Mouse (Mus musculus) neural tube, embryonic 14.5 days (tissue): Measurements from ENCODE around the gene Msl1. TPM values are rescaled to one million over a fixed set of nuclear protein-coding genes. Genes with fewer than 3 reads are reported as not detected.

Experiments used
- ATAC-seq: fragments of 200-750 bp; cut with Nextera tagmentation; 2 replicates; pipeline ENCODE4 v1.8.0; 2017; ENCODE audit warnings: low read depth, mild to moderate bottlenecking, moderate TSS enrichment, moderate library complexity
- H3K27ac ChIP-seq: fragments of 300-500 bp; sonication (generic); 2 replicates; pipeline ENCODE4 v1.5.1; 2014; ENCODE audit warnings: low read depth, mild to moderate bottlenecking, control low read depth, low read length, moderate library complexity, mixed read lengths
- H3K27me3 ChIP-seq: fragments of 300-500 bp; sonication (generic); 2 replicates; pipeline ENCODE4 v1.6.1; 2014; ENCODE audit warnings: low read length; ENCODE audit not compliant: control insufficient read depth, insufficient read depth
- H3K36me3 ChIP-seq: fragments of 300-500 bp; sonication (generic); 2 replicates; pipeline ENCODE4 v1.6.1; 2014; ENCODE audit warnings: low read length, mixed read lengths; ENCODE audit not compliant: control insufficient read depth, insufficient read depth
- H3K4me1 ChIP-seq: fragments of 300-500 bp; sonication (generic); 2 replicates; pipeline ENCODE4 v1.6.1; 2014; ENCODE audit warnings: low read length; ENCODE audit not compliant: control insufficient read depth, insufficient read depth
- H3K4me2 ChIP-seq: fragments of 300-500 bp; sonication (generic); 2 replicates; pipeline ENCODE4 v1.6.1; 2014; ENCODE audit warnings: mild to moderate bottlenecking, low read depth, low read length, control low read depth
- H3K4me3 ChIP-seq: fragments of 300-500 bp; sonication (generic); 2 replicates; pipeline ENCODE4 v1.5.1; 2014; ENCODE audit warnings: low read depth, low read length, control low read depth, mixed read lengths
- H3K9ac ChIP-seq: fragments of 300-500 bp; sonication (generic); replicated peaks from 2 replicates; pipeline ENCODE4 v1.6.1; 2014; ENCODE audit warnings: low read depth, mild to moderate bottlenecking, control low read depth, low read length, mixed read lengths
- H3K9me3 ChIP-seq: fragments of 300-500 bp; sonication (generic); 2 replicates; pipeline ENCODE4 v1.6.1; 2016; ENCODE audit warnings: low read length; ENCODE audit not compliant: control insufficient read depth
- WGBS: fragments of 180-500 bp; shearing (Covaris S2); extraction: QIAGEN DNeasy Blood & Tissue Kit; methylation state at CpG from one replicate; pipeline ENCODE4 v1.1.7; 2014; 5-methylcytosine and 5-hydroxymethylcytosine counted together
- polyA plus RNA-seq: library from polyadenylated mRNA; unstranded; fragments of >200 nt; fragmentation: Nextera tagmentation; extraction: Ambion mirVana; gene quantifications from 2 replicates; pipeline ENCODE4 v1.2.1, GENCODE M21; 2014

Gene Msl1
- polyA plus RNA-seq, 1 experiment from 2014 or later, result 24.2 TPM

DNA sequence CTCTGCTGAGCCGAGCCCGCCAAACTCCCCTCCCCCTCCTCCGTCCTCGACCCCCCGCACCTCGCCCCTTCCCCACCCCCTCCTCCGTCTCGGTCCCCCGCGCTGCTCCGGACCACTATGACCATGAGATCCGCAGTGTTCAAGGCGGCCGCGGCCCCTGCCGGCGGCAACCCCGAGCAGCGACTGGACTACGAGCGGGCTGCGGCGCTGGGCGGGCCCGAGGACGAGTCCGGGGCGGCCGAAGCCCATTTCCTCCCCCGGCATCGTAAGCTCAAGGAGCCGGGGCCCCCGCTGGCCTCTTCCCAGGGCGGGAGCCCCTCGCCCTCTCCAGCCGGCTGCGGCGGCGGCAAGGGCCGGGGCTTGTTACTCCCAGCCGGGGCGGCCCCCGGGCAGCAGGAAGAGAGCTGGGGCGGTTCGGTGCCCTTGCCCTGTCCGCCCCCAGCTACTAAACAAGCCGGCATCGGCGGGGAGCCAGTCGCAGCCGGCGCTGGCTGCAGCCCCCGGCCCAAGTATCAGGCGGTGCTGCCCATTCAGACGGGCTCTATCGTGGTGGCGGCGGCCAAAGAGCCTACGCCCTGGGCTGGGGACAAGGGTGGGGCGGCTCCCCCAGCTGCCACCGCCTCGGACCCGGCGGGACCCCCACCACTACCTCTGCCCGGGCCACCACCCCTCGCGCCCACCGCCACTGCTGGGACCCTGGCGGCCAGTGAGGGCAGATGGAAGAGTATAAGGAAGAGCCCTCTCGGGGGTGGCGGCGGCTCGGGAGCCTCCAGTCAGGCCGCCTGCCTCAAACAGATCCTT, 598 bp downstream of the Msl1 start:
- no peaks in the 10 kb centered on the region for H3K9me3 ChIP-seq
- H3K4me3 ChIP-seq, result peak overlapping the region; percentile 100
- under 1% methylated on average over 51 of the region's 74 CpGs for WGBS
- peaks cover 17% of the 10 kb centered on the region for H3K36me3 ChIP-seq
- ATAC-seq, result peak; percentile 44
- H3K4me1 ChIP-seq, result peaks cover 19% of the 10 kb centered on the region
- peak overlapping the region; percentile 100 for H3K9ac ChIP-seq
- peak overlapping the region; percentile 94 for H3K4me2 ChIP-seq
- H3K27me3 ChIP-seq, result no peaks in the 10 kb centered on the region
- H3K27ac ChIP-seq, result peak overlapping the region; percentile 99

DNA sequence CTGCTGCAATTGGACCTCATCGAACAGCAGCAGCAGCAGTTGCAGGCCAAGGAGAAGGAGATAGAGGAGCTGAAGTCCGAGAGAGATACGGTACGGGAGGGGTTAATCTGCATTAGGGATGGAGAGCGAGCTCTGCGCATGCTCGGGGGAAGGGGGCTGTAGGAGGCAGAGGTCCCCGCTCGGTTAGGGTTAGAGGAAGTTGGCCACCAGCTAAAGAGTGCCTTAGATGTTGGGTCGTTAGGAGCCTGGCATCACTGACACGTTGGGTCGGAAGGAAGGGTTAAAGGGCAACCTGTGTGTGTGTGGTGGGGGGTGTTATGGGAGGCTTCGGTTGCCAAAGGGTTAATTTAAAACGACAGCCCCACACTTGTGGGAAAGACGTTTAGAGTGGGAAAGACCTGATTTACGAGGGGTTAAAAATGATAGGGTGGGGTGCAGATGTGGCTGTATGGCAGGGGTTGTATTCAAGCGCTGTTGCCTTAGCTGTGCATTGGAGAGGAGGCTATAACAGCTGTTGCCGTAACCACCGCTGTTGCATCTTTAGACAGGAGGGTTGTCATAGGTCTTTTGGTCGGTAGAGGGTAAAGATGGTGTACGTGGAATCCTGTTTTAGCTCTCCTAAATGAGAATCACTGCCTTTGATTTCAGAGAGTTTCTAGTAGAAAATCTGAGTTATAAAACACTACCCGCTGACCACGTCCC, 1.4 kb downstream of the Msl1 start:
- Histone ChIP-seq H3K9ac (peak overlapping the region; percentile 100), H3K4me3 (peak overlapping the region; percentile 100), H3K4me2 (peak overlapping the region; percentile 94), H3K27ac (peak overlapping the region; percentile 99), H3K4me1 (peaks cover 19% of the 10 kb centered on the region), H3K27me3 (no peaks in the 10 kb centered on the region), H3K9me3 (no peaks in the 10 kb centered on the region), H3K36me3 (peaks cover 25% of the 10 kb centered on the region)
- 4% methylated on average over 23 of the region's 23 CpGs for WGBS
- ATAC-seq, result peak; percentile 53

DNA sequence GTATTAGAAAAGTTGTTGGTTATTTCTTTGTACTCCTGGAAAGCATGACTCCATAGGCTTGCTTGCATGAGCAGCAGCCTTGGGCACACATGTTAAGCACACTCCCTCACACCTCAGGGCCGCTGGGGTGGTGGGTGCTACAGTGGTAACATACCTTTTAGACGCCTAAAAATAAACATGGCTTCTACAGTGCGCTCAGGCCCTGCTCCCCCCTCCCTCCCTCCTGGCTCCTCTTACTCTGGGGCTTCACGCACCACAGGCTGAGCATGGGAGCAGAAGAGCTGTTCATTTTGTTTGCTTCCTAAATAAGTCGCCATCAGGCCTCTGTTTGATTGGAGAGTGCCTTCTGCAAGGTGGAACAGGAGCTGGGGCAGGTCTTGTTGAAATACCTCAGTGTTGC, 2.0 kb downstream of the Msl1 start:
- Histone ChIP-seq H3K4me2 (peak overlapping the region; percentile 94), H3K4me3 (peak overlapping the region; percentile 100), H3K4me1 (peaks cover 19% of the 10 kb centered on the region), H3K9ac (peak overlapping the region; percentile 100), H3K27ac (peak overlapping the region; percentile 99), H3K27me3 (no peaks in the 10 kb centered on the region), H3K36me3 (peaks cover 30% of the 10 kb centered on the region), H3K9me3 (no peaks in the 10 kb centered on the region)
- 14% methylated on average over 5 of the region's 5 CpGs for WGBS
- no peak for ATAC-seq

DNA sequence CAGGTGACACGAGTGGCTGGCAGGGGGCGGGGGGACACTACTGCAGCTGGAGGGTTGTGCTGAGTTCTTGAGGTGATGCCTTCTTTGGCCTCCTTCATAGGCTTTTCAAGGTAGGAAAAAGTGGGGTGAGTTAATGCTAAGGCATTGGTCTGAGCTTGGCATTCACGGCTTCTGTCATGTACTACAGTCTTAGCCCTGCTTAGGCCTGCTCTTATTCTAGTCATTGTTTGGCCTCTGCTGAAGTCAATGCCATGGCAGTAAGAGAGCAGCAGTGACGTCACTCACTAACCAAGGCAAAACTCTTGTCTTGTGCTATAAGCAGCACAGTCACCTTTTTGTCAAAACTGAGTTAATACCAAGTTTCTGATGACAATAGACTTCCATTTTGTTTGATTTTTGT, 2.6 kb downstream of the Msl1 start:
- no peak overlapping the region for H3K27ac ChIP-seq
- H3K9me3 ChIP-seq, result no peaks in the 10 kb centered on the region
- H3K9ac ChIP-seq, result peak overlapping the region; percentile 100
- H3K27me3 ChIP-seq, result no peaks in the 10 kb centered on the region
- 44% methylated on average over 4 of the region's 4 CpGs for whole genome bisulfite sequencing
- ATAC-seq, result no peak
- peak overlapping the region; percentile 100 for H3K4me3 ChIP-seq
- peaks cover 36% of the 10 kb centered on the region for H3K36me3 ChIP-seq
- peaks cover 19% of the 10 kb centered on the region for H3K4me1 ChIP-seq
- H3K4me2 ChIP-seq, result peak overlapping the region; percentile 94

DNA sequence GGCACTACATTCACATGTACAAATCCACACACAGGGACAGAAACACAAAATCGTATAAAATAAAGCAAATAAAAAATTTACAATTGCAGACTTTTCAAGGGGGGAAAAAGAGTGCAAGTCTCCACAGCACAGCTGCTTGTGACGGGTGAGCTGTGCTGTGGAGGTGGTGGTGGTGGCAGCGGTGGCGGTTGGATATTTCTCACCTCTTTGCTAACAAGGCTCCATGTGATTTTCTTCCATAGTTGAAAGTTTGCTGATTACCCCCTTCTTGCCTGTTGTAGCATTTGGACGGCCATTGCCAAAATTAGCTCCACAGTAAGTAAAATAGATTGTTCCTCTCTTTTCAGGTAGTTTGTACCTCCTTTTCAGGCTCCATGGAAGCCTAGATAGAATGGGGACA, 9.3 kb downstream of the Msl1 start, which contains the start of gene Casc3:
TSS of gene Casc3 (plus strand) at position 301 of the 400 bp plus-strand sequence.
- Histone ChIP-seq H3K27me3 (no peaks in the 10 kb centered on the region), H3K4me3 (no peak within 1 kb of the TSS), H3K36me3 (peaks cover 72% of the 10 kb centered on the region), H3K9me3 (no peaks in the 10 kb centered on the region), H3K27ac (no peak within 1 kb of the TSS), H3K4me2 (no peak within 1 kb of the TSS), H3K9ac (no peak within 1 kb of the TSS), H3K4me1 (0 out of 2 replicates have a peak, but pooled peaks cover 5% of the 10 kb centered on the region)
- 94% methylated on average over 5 of the region's 5 CpGs for WGBS
- ATAC-seq, result no peak

DNA sequence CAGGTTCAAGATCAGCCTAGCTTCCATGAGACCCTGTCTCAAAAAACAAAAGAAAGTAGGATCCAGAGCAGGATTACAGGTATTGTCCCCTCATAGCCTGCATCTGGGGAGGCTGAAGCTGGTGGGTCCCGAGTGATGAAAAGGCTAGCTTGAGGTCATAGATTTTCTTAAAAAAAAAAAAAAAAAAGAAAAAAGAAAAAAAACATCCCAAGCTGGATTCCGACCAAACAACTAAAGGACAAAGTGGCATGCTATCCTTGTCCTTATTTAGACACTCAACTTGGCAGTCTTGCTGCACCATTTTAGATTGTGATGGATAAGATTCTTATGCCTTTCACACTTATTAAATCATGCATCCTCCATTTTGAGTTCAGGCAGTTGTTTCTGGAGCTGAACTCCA, 13.1 kb downstream of the Msl1 start:
- no peak for ATAC-seq
- no peaks in the 10 kb centered on the region for H3K27me3 ChIP-seq
- no peak overlapping the region for H3K4me3 ChIP-seq
- H3K4me2 ChIP-seq, result 0 out of 2 replicates have a peak overlapping the region, but pooled peaks have one; percentile 87
- H3K9me3 ChIP-seq, result no peaks in the 10 kb centered on the region
- no peak overlapping the region for H3K9ac ChIP-seq
- 66% methylated on average over 2 of the region's 2 CpGs for WGBS
- 0 out of 2 replicates have a peak overlapping the region, but pooled peaks have one; percentile 97 for H3K27ac ChIP-seq
- H3K36me3 ChIP-seq, result peaks cover 38% of the 10 kb centered on the region
- peaks cover 12% of the 10 kb centered on the region; the same call in 1 of the 2 replicates for H3K4me1 ChIP-seq

DNA sequence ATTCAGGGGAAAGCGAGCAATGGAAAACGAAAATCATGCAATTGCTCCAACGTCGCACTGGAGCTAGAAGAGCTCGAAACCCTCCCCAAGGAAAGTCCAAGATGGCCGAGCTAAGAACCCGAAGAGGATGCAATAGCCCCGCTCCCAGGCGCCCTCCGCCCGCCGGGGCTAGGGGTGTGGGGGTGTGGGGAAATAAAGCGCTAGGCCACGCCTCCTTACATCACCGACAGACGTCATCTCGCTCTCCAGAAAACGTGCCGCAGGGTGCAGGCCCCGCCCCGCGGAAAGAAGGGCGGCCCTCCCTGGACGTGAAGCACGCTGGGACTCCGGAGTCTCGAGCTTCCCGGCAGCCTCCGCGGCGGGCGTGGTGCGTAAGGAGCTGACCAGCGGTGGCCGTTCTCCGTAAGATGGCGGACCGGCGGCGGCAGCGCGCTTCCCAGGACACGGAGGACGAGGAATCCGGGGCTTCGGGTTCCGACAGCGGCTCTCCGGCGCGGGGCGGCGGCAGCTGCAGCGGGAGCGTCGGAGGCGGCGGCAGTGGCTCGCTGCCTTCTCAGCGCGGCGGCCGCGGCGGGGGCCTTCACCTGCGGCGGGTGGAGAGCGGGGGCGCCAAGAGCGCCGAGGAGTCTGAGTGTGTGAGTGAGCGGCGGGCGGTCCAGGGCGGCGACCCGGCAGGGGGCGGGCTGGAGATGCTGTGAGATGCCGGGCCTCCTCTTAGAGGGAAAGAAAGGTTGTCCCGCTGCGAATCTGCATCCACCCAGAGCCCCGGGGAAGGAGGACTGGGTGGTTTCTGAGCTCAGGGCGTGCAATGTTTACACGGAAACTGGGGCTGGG, 14.4 kb downstream of the Msl1 start:
- Histone ChIP-seq H3K4me2 (peak overlapping the region; percentile 87), H3K4me3 (peak overlapping the region; percentile 85), H3K9ac (peak overlapping the region; percentile 90), H3K4me1 (peaks cover 12% of the 10 kb centered on the region; the same call in 1 of the 2 replicates), H3K36me3 (peaks cover 31% of the 10 kb centered on the region), H3K9me3 (no peaks in the 10 kb centered on the region), H3K27me3 (no peaks in the 10 kb centered on the region), H3K27ac (peak overlapping the region; percentile 97)
- peak; percentile 98 for ATAC-seq
- WGBS, result under 1% methylated on average over 70 of the region's 84 CpGs

DNA sequence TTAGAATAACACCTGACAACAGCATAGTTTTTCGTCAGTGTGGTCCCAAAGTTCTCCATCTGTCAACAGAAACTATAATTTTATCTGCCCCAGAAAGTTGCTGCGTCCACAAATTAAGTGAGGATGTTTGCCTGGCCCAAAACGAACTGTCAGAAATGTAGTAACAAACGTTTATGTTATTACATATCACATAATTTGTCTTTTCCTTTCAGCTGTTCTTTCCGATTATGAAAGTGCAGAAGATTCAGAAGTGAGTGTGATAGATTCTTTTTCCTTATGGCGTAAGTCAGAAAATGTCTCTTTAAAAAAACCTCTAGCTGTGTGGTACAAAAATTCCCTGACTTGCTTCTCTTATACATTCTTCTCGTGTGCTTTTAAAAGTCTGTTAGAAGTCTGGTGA, 15.4 kb downstream of the Msl1 start:
- H3K9ac ChIP-seq, result peak overlapping the region; percentile 90; the same call in 1 of the 2 replicates
- no peak for ATAC-seq
- H3K4me1 ChIP-seq, result peaks cover 12% of the 10 kb centered on the region; the same call in 1 of the 2 replicates
- no peaks in the 10 kb centered on the region for H3K9me3 ChIP-seq
- H3K27me3 ChIP-seq, result no peaks in the 10 kb centered on the region
- H3K36me3 ChIP-seq, result peaks cover 21% of the 10 kb centered on the region
- peak overlapping the region; percentile 97; the same call in 1 of the 2 replicates for H3K27ac ChIP-seq
- H3K4me2 ChIP-seq, result peak overlapping the region; percentile 87
- H3K4me3 ChIP-seq, result peak overlapping the region; percentile 85
- WGBS, result 85% methylated on average over 7 of the region's 7 CpGs
